ENCODE assay signal across 8 mouse cellular contexts in genomic region chr2:71366618-71367124, GRCm38 (mm10). TPM values are rescaled to one million over a fixed set of nuclear protein-coding genes. Genes with fewer than 3 reads are reported as not detected.
DNase-seq lines count a peak whose midpoint lies in the region; ATAC-seq and TF ChIP-seq lines count a peak whose summit lies in the region.

No protein-coding gene starts in this region.

- TF ChIP-seq POLR2A in bone marrow, adult 2 months (IDR thresholded peaks at IDR 0.05; ENCODE audit: borderline replicate concordance, control insufficient read depth, low read depth, low read length): no peak

- TF ChIP-seq EP300 in liver, postnatal 0 days (IDR thresholded peaks at IDR 0.05; ENCODE audit: low read depth): no peak

- 2% methylated on average over 9 of the region's 9 CpGs for WGBS in bone marrow, adult 2 months
- WGBS in heart, embryonic 16.5 days: 6% methylated on average over 9 of the region's 9 CpGs
- 4% methylated on average over 9 of the region's 9 CpGs for WGBS in liver, postnatal 0 days (ENCODE audit: insufficient replicate concordance)

- H3K36me3 ChIP-seq in heart, embryonic 16.5 days (ENCODE audit: control insufficient read depth, insufficient read depth): peaks cover 6% of the 10 kb centered on the region; the same call in 1 of the 2 replicates
- no peaks in the 10 kb centered on the region for H3K36me3 ChIP-seq in liver, postnatal 0 days (replicated peaks; ENCODE audit: insufficient read depth, low read length)

- no peaks in the 10 kb centered on the region for H3K27me3 ChIP-seq in heart, embryonic 16.5 days (ENCODE audit: control insufficient read depth, insufficient read depth, low read length)
- no peaks in the 10 kb centered on the region for H3K27me3 ChIP-seq in liver, postnatal 0 days (ENCODE audit: insufficient read depth, low read length)

- ATAC-seq in heart, embryonic 16.5 days (replicated peaks; ENCODE audit: extremely low read depth, insufficient read depth, low FRiP score): no peak
- no peak for ATAC-seq in liver, postnatal 0 days

- peak overlapping the region; percentile 81 for H3K4me2 ChIP-seq in heart, embryonic 16.5 days (ENCODE audit: low read depth, low read length)
- peak overlapping the region; percentile 75 for H3K4me2 ChIP-seq in liver, postnatal 0 days (ENCODE audit: low read depth, low read length)

- H3K9me3 ChIP-seq in heart, embryonic 16.5 days (replicated peaks; ENCODE audit: control insufficient read depth, low read length): no peaks in the 10 kb centered on the region
- H3K9me3 ChIP-seq in liver, postnatal 0 days (ENCODE audit: low read length): no peaks in the 10 kb centered on the region

- H3K9ac ChIP-seq in heart, embryonic 16.5 days (ENCODE audit: low read length): peak overlapping the region; percentile 95
- H3K9ac ChIP-seq in liver, postnatal 0 days (replicated peaks): peak overlapping the region; percentile 73

- no peak for TF ChIP-seq CTCF in bone marrow, adult 2 months (IDR thresholded peaks at IDR 0.05; ENCODE audit: control insufficient read depth, insufficient read depth, low read length)
- no peak for TF ChIP-seq CTCF in liver, postnatal 0 days (IDR thresholded peaks at IDR 0.05; ENCODE audit: low read depth)

- DNase-seq in layer of hippocampus, adult 11-12 months (ENCODE audit: low spot score): peak; percentile 27
- DNase-seq in layer of hippocampus, adult 9-11 months: no peak
- DNase-seq in liver, postnatal 0 days: peak; percentile 67
- no peak for DNase-seq in right cerebral cortex, postnatal 36 days (ENCODE audit: low spot score in 2 of 2)
- no peak for DNase-seq in layer of hippocampus, postnatal 25 days (ENCODE audit: extremely low spot score in 1 of 2, low spot score in 1 of 2)
- no peak for DNase-seq in left cerebral cortex, adult 11 months (ENCODE audit: low spot score)

- H3K4me3 ChIP-seq in bone marrow, adult 2 months (replicated peaks; ENCODE audit: control insufficient read depth, low read depth, low read length): peak overlapping the region; percentile 89
- peak overlapping the region; percentile 94 for H3K4me3 ChIP-seq in heart, embryonic 16.5 days (ENCODE audit: low read length)
- H3K4me3 ChIP-seq in liver, postnatal 0 days (ENCODE audit: low read depth, low read length): peak overlapping the region; percentile 75

- H3K27ac ChIP-seq in bone marrow, adult 2 months (ENCODE audit: control insufficient read depth, insufficient read depth, low read depth, low read length, poor library complexity): peak overlapping the region; percentile 93
- H3K27ac ChIP-seq in heart, embryonic 16.5 days (ENCODE audit: low read length): peak overlapping the region; percentile 97
- peak overlapping the region; percentile 80 for H3K27ac ChIP-seq in liver, postnatal 0 days (ENCODE audit: low read depth)

- H3K4me1 ChIP-seq in bone marrow, adult 2 months (ENCODE audit: control insufficient read depth, insufficient read depth, low read length): no peaks in the 10 kb centered on the region; the same call in 1 of the 2 replicates
- H3K4me1 ChIP-seq in heart, embryonic 16.5 days (ENCODE audit: control insufficient read depth, insufficient read depth, low read length): peaks cover 13% of the 10 kb centered on the region
- H3K4me1 ChIP-seq in liver, postnatal 0 days (ENCODE audit: insufficient read depth): peaks cover 5% of the 10 kb centered on the region; the same call in 1 of the 2 replicates

RNA-seq across cellular contexts. Expression of gene Slc25a12, which starts 0.9 kb away (rescaled TPM):
- polyA plus RNA-seq in bone marrow, adult 2 months (2011; ENCODE audit: insufficient read depth, insufficient read length, low replicate concordance, missing spikeins): 20.8 and 22.2 TPM in 2 replicates
- 126 TPM in 2 replicates for polyA plus RNA-seq in heart, embryonic 16.5 days (2015; fragmentation: Nextera tagmentation; extraction: Ambion mirVana)
- polyA plus RNA-seq in liver, postnatal 0 days (2015; fragmentation: Nextera tagmentation; extraction: Ambion mirVana): 20.5 and 21.0 TPM in 2 replicates
- 100 to 1,000 TPM; 163 to 165 TPM for total RNA-seq in layer of hippocampus, postnatal 25 days (2021)

RNA-seq across cellular contexts. Expression of gene Hat1, which starts 22.1 kb away (rescaled TPM):
- 72.3 and 83.0 TPM in 2 replicates for polyA plus RNA-seq in bone marrow, adult 2 months (2011; ENCODE audit: insufficient read depth, insufficient read length, low replicate concordance, missing spikeins)
- 106 and 121 TPM in 2 replicates for polyA plus RNA-seq in heart, embryonic 16.5 days (2015; fragmentation: Nextera tagmentation; extraction: Ambion mirVana)
- 49.2 and 53.6 TPM in 2 replicates for polyA plus RNA-seq in liver, postnatal 0 days (2015; fragmentation: Nextera tagmentation; extraction: Ambion mirVana)
- 10 to 100 TPM; 16.2 to 18.3 TPM for total RNA-seq in layer of hippocampus, postnatal 25 days (2021)

Comparison
In these comparisons a context has a peak if more than half of its experiments do, and no peak if none do; other contexts are left out.
1. DNase-seq: peak in layer of hippocampus, adult 11-12 months (single experiment) and liver, postnatal 0 days (single experiment); none in layer of hippocampus, adult 9-11 months (single experiment), right cerebral cortex, postnatal 36 days (0 of 2), layer of hippocampus, postnatal 25 days (0 of 2) and left cerebral cortex, adult 11 months (single experiment).
2. Peak in every context shown above with its lines, with median percentiles within 50 percentile points of each other: H3K27ac ChIP-seq and H3K4me3 ChIP-seq.